Mouse (Mus musculus): ENCODE data around the gene Foxi2.

GRCm38 (mm10) chr7:135397874-135398273 lies 12.2 kb upstream of the Foxi2 start:
- no peak for TF ChIP-seq CTCF (conservative IDR thresholded peaks at IDR 0.05; ENCODE audit: low read length)
- TF ChIP-seq NANOG (IDR thresholded peaks at IDR 0.05; ENCODE audit: borderline replicate concordance, low read length) = no peak
- no peak for TF ChIP-seq POU5F1 (IDR thresholded peaks at IDR 0.05; ENCODE audit: borderline replicate concordance, low read length)
